Comparison of ENCODE assay signal across 10 mouse cellular contexts in genomic region chr13:78580863-78581595, GRCm38 (mm10).
A peak's percentile ranks its signal among the peaks of the same experiment; 100 is the strongest.
DNase-seq lines count a peak whose midpoint lies in the region; ATAC-seq lines count a peak whose summit lies in the region.
"Had no signal": no experiment of that assay in that cellular context is flagged by ENCODE, and none has a peak within 500 bp of the region (broad histone marks: within the 10 kb centered on the region; RNA-seq: fewer than 3 reads in every experiment).

No protein-coding gene starts in this region.

- peaks cover 9% of the 10 kb centered on the region for H3K4me1 ChIP-seq in hindbrain, embryonic 15.5 days (replicated peaks)
- H3K4me1 ChIP-seq: liver, embryonic 13.5 days had no signal

- 0 out of 2 replicates have a peak overlapping the region, but pooled peaks have one; percentile 40 for H3K27ac ChIP-seq in hindbrain, embryonic 15.5 days (replicated peaks)
- H3K27ac ChIP-seq: heart, adult 2 months; liver, embryonic 13.5 days had no signal

- DNase-seq in left cerebral cortex, postnatal 4 days, result peak; percentile 55
- no peak for DNase-seq in left cerebral cortex, adult 11 months (ENCODE audit: low spot score)
- peak; percentile 16 to 55 for DNase-seq in kidney, postnatal 4 days
- peak; percentile 75 for DNase-seq in retina, embryonic 14.5 days (ENCODE audit: low spot score)
- no peak for DNase-seq in thymus, postnatal 25 days
- no peak for DNase-seq in layer of hippocampus, adult 18-20 months (ENCODE audit: low spot score in 2 of 2)
- DNase-seq: heart, adult 2 months; liver, embryonic 13.5 days had no signal

- H3K4me2 ChIP-seq in hindbrain, embryonic 15.5 days, result no peak overlapping the region
- H3K4me2 ChIP-seq: liver, embryonic 13.5 days had no signal

- no peak overlapping the region for H3K4me3 ChIP-seq in hindbrain, embryonic 15.5 days
- H3K4me3 ChIP-seq: heart, adult 2 months; liver, embryonic 13.5 days had no signal

- H3K36me3 ChIP-seq in hindbrain, embryonic 15.5 days, result no peaks in the 10 kb centered on the region
- H3K36me3 ChIP-seq: liver, embryonic 13.5 days had no signal

- H3K9ac ChIP-seq in hindbrain, embryonic 15.5 days, result no peak overlapping the region
- H3K9ac ChIP-seq: liver, embryonic 13.5 days had no signal

- ATAC-seq in hindbrain, embryonic 15.5 days (ENCODE audit: low FRiP score, low read depth), result peak; percentile 72
- no peak for ATAC-seq in inflammation-experienced regulatory T-cells, adult 6 months

- H3K27me3 ChIP-seq in hindbrain, embryonic 15.5 days, result no peaks in the 10 kb centered on the region
- H3K27me3 ChIP-seq: liver, embryonic 13.5 days had no signal

- WGBS in hindbrain, embryonic 15.5 days, result 12% methylated on average over 7 of the region's 7 CpGs

- intact Hi-C loops in left cerebral cortex, postnatal 4 days (cut with DNase I), result no loop called here

- H3K9me3 ChIP-seq in hindbrain, embryonic 15.5 days, result no peaks in the 10 kb centered on the region
- H3K9me3 ChIP-seq: liver, embryonic 13.5 days had no signal

Comparison
In these comparisons a context has a peak if more than half of its experiments do, and no peak if none do; other contexts are left out.
1. DNase-seq: peak in left cerebral cortex, postnatal 4 days (single experiment), kidney, postnatal 4 days (2 of 2) and retina, embryonic 14.5 days (single experiment); none in left cerebral cortex, adult 11 months (single experiment), thymus, postnatal 25 days (single experiment) and layer of hippocampus, adult 18-20 months (0 of 2).